Mouse (Mus musculus) heart, postnatal 36 days (tissue): ENCODE data around the gene Tex26. TPM values are rescaled to one million over a fixed set of nuclear protein-coding genes. Genes with fewer than 3 reads are reported as not detected.

Experiments
- DNase-seq, 2 experiments: peaks; one replicate each; pipeline ENCODE4 v3.0.0; 2021 to 2022
- intact Hi-C: fragments of 180-260 bp; cut with DNase I; formaldehyde crosslinking; loops from one replicate; pipeline ENCODE4 v1.15.1; 2025
- total RNA-seq, 2 experiments: library from RNA; stranded (reverse); gene quantifications; 2 replicates each; pipeline ENCODE4 v1.2.3; 2021

The Tex26 gene
- total RNA-seq: not detected

- intact Hi-C loops: no loop called here
- peak; percentile 31 to 36 for DNase-seq
Measured at GRCm38 (mm10) chr5:149439531-149440179, at the start of gene Tex26. TSS of gene Tex26 (plus strand) at chr5:149439660.

- DNase-seq: no peak
- intact Hi-C loops: no loop called here
Measured at GRCm38 (mm10) chr5:149391574-149392375, 47.7 kb upstream of the Tex26 start.

- DNase-seq: no peak
- intact Hi-C loops: no loop called here
Measured at GRCm38 (mm10) chr5:149392420-149392988, 47.0 kb upstream of the Tex26 start.

GRCm38 (mm10) chr5:149401446-149401975 lies 37.9 kb upstream of the Tex26 start:
- no peak for DNase-seq
- intact Hi-C loops: no loop called here

- no peak for DNase-seq
- intact Hi-C loops: no loop called here
Measured at GRCm38 (mm10) chr5:149402029-149402428, 37.4 kb upstream of the Tex26 start.

GRCm38 (mm10) chr5:149403386-149403785 lies 36.1 kb upstream of the Tex26 start:
- peak; percentile 32 to 49 for DNase-seq
- intact Hi-C loops: no loop called here

GRCm38 (mm10) chr5:149404710-149405109 lies 34.8 kb upstream of the Tex26 start:
- DNase-seq: no peak
- intact Hi-C loops: no loop called here

GRCm38 (mm10) chr5:149406791-149407276 lies 32.6 kb upstream of the Tex26 start:
- DNase-seq: no peak
- intact Hi-C loops: no loop called here

GRCm38 (mm10) chr5:149409502-149409901 lies 30.0 kb upstream of the Tex26 start:
- no peak for DNase-seq
- intact Hi-C loops: no loop called here

GRCm38 (mm10) chr5:149411509-149412193 lies 27.8 kb upstream of the Tex26 start, which contains the start of gene Medag:
TSS of gene Medag (plus strand) at chr5:149411749.
- intact Hi-C loops: no loop called here
- DNase-seq: peak; percentile 80 to 86

GRCm38 (mm10) chr5:149412194-149412575 lies 27.3 kb upstream of the Tex26 start:
- intact Hi-C loops: no loop called here
- no peak for DNase-seq

- intact Hi-C loops: no loop called here
Measured at GRCm38 (mm10) chr5:149412671-149413070, 26.8 kb upstream of the Tex26 start.

GRCm38 (mm10) chr5:149414369-149415167 lies 24.9 kb upstream of the Tex26 start:
- intact Hi-C loops: no loop called here

More at GRCm38 (mm10) chr5:149412671-149413070, 26.8 kb upstream of the Tex26 start:
- no peak for DNase-seq

GRCm38 (mm10) chr5:149417381-149417780 lies 22.1 kb upstream of the Tex26 start:
- no peak for DNase-seq
- intact Hi-C loops: no loop called here

More at GRCm38 (mm10) chr5:149414369-149415167, 24.9 kb upstream of the Tex26 start:
- no peak for DNase-seq

GRCm38 (mm10) chr5:149426525-149426924 lies 12.9 kb upstream of the Tex26 start:
- intact Hi-C loops: no loop called here
- no peak for DNase-seq

- DNase-seq: no peak
- intact Hi-C loops: no loop called here
Measured at GRCm38 (mm10) chr5:149427277-149428060, 12.0 kb upstream of the Tex26 start.

- DNase-seq: no peak
- intact Hi-C loops: no loop called here
Measured at GRCm38 (mm10) chr5:149428347-149428746, 11.1 kb upstream of the Tex26 start.

GRCm38 (mm10) chr5:149428810-149429255 lies 10.6 kb upstream of the Tex26 start:
- intact Hi-C loops: no loop called here
- peak; percentile 46 to 59 for DNase-seq

- DNase-seq: no peak
- intact Hi-C loops: no loop called here
Measured at GRCm38 (mm10) chr5:149429541-149429940, 9.9 kb upstream of the Tex26 start.
